Mouse (Mus musculus): ENCODE data around the gene Ankrd7.
A peak's percentile ranks its signal among the peaks of the same experiment; 100 is the strongest.
"Not testable (repeated sequence)": the region's sequence is repeated elsewhere in the genome, so short reads cannot be mapped to it uniquely, and the experiment has no call there.

Ankrd7 gene

DNA sequence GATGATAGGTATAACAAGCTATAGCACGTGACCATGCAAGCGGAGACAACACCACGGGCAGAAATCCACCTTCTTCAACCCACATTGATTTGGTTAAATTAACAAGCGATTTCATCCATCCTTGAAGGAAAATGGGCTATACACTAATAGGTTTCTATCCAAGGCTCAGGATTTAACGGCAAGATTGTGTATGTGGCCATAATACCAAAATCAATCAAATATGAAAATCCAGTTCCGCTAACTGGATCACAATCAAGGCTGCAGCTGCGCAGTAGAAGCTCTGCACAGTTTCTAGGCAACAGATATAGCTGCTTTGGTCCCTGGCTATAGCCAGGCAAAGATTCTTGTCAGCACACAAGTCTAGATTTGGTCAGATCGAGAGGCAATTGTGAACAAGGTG, at the start of gene Ankrd7:
Gene Ankrd7 (plus strand): TSS at position 301 of the 400 bp plus-strand sequence.
- no peak for DNase-seq

DNA sequence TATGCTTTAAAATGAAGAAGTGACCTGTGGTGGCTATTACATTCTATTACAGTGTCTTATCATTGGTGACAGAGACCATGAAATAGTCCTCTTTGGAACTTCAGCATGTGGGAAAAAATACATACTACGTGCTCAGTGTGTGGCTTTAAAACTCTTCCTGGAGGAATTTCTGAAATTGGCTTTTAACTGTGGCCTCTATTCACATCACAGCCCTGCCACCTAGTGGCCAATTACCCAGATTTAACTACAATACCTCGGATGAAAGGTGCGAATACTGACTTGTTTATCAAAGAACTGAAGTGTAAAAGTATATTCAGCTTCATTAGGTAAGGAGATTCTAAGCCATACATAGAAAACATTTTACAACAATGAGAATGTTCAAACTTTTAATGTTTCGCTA, 46.8 kb upstream of the Ankrd7 start:
- peak; percentile 81 for DNase-seq

DNA sequence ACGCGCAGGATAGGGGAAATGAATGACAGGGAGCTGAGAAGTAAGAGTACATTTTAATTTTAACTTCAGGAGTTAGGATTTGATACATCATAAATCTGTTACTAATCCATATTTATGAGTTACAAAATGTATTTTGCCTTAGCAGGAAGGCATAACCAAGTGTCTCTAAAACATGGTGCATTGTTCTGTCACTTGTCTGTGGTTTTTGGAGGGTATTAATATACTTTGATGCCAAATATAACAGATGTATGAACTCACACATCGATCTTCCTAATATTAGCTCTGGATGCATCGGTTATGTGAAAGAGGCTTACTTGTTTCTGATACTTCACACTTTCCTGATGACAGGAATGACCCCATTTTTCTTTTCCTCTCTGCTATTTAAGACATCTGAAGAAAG, 45.9 kb upstream of the Ankrd7 start:
- no peak for DNase-seq

DNA sequence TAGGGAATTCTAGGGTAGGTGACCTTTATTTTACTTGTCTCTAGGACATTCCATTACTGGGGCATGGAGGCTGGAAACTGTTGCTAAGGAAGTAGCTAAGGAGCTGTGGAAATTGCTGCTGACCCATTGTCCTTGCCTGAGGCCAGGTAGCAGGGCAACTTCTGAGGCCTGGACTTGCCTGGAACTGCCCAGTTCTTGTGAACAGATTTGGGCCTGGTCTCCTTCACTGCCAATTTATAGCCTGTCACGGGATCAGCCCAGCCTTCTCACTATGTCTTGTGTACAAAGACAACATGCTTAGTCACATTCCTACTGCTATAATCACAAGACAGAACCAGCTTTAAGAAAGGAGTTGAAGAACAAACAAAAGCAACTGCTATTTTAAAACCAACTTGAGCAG, 43.3 kb upstream of the Ankrd7 start:
- no peak for DNase-seq

DNA sequence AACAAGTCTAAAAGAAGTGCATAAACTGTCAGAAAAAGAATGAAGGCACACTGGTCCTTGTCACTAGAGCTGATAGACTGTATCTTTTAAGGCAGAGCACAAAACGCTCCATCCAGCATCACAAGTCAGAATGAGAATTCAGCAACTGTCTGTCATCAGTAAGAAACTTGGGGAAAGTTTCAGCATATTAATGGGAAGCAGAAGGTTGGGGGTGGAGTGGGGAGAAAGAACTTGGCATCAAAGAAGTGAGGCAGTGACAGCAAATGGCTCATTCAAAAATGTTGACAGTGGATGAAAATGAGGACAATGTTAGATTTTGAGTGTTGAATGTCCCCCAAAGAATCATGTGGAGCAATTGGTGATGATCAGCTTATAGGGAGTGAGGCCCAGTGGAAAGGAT, 33.2 kb upstream of the Ankrd7 start:
- no peak for DNase-seq

DNA sequence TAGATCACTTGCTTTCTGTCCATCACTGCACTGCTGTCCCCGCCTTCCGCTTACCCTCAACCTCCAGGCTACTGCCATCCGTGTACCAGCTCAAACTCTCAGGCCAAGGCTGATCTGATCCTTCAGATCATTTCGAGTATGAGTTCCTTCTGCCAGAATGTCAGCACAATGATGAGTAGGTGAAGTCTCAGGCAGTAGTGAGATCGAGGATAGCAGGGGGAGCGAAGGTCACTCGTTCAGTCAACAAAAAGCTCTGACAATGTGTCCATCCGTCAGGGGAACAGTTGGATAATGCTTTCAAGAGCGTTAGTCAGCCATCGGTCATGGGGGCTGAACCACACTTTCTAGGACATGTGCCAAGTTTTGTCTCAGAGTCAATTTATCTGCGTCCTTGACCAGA, 21.6 kb upstream of the Ankrd7 start:
- DNase-seq: not testable (repeated sequence)

DNA sequence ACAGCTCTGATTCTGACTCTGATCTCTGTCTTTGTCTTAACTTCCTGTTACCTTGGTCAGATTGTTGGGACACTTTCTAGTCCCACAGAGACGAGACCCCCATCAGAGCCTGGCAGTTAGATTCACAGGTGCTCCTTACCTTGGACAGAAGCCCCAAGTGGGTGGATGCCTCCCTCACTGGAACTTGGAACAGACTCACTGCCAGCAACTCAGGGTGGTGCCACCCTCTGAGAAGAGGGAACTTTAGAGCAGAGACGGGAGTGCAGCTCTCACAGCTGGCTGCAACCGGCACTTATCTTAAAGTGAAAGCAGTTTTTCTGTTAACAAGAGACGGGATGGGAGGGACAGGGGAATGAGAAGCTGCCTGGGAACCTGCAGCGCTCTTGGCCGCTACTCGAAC, 20.5 kb upstream of the Ankrd7 start:
- DNase-seq: not testable (repeated sequence)

DNA sequence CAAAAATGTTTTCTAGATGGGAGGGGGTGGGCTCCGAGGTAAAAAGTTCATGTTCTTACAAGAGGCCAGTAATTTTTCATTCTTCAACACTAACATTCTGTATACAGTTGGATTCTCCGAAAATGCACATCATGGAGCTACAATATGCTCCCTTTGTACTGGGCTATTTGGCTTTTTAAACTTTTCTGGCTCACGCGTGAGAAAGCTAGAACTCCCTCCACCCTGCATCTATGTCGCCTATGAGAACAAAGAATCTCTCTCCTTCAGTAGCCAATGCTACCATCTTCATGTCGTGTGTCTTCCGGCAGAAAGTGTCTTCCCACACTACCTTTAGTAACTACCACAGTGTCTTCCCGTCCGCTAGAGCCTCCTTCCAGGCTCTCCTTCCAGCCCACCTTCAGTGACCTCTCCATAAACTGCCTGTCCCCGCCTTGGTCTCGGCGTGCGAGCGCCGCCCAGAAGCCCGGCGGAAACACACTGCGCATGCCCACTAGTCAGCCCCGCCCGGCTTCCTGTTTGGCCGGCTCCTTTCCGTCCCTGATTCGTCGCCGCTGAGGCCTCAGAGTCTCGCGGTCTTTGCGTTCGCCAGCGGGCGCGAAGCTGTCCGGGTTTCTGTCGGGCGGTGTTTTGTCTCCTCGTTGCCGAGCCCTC, 17.9 kb upstream of the Ankrd7 start, which contains the start of gene Lsm8:
Gene Lsm8 (plus strand): TSS at position 529 of the 651 bp plus-strand sequence.
- DNase-seq: peak; percentile 97

DNA sequence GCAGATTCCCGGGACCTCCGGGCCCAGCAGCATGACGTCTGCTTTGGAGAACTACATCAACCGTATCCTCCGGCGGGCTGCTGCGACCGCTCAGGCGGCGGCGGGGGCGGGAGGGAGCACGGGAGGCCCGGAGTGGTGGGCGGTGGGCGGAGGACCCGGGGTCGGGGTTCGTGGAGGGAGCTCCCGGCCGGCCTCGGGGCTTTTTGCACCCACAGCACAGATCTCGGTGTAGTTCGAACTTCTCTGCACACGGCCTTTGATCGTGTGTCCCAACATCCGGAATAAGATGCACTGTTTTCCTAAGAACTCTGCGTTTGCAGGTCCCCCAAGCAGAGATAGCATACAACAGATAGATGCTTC, 17.4 kb upstream of the Ankrd7 start:
- DNase-seq: no peak

DNA sequence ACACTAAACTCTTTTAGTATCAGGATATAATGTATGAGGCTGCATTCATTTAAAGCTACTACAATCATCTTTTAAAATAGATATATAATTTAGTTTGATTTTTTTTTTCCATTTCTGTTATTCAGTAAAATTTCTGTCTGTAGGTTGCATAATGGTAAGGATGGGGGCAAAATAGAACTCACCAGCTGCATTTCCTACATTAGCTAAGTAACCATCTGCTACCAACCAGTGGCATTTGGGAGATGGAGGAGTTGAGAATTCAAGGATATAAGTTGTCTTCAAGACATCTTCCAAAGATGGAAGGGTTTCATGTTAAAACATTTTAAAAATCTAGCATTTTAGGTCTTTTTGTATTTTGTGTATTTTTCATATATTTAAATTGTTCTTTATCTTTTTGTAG, 10.8 kb upstream of the Ankrd7 start:
- no peak for DNase-seq

DNA sequence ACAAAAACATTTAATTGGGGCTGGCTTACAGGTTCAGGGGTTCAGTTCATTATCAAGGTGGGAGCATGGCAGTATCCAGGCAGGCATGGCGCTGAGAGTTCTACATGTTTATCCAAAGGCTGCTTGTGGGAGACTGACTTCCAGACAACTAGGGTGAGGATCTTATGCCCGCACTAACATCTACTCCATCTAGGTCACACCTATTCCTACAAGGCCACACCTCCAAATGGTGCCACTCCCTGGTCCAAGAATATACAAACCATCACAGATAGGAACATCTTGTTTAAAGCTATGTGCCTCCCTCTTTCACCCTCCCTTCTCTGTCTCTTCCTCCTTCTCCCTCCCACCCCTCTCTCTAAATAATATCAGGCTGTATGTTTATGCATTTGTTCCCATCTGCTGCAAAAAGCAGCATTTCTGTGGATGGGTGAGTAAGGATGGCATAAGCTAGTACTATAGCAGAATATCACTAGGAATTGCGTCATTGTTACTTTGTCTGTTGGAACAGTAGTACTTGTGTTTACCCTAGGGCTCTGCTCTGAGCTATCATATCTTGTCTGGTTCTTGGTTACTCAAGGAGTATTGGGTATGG, 9.5 kb upstream of the Ankrd7 start:
- DNase-seq: no peak

DNA sequence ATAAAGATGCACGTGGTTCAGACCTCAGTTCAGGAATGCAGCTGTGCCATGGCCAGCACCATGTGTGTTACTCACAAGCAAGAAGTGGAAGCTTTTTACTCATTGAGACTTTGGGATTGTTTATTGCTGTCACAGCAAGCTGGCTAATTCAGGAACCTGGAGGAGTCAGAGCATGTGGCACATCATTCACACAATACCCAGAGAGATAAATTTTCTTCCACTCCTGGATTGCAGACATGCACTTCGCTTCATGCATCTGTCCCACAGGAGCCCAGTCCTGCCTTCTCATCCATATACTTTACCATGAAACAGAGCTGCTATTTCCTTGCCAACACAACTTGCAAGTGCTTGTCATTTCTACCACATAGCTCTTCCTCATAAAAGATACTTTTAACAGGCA, 22.9 kb downstream of the Ankrd7 start:
- no peak for DNase-seq

DNA sequence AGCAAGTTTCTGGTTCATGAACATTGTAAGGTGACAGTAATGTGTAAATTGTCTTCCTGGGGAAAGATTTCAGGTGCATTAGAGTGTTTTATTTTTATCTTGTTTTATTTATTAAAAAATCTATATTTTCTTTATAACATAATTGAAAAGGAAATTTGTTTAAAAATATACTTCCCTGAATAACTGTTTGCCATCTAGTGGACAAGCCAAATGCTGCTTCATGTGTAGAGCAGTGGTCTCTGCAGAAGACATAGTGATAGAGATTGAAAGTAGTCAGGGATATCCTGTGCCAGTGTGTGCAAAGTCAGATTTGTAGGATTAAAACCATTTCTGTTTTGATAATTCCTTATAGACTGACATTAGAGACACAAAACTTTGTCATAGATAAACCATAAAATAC, 28.0 kb downstream of the Ankrd7 start:
- no peak for DNase-seq

DNA sequence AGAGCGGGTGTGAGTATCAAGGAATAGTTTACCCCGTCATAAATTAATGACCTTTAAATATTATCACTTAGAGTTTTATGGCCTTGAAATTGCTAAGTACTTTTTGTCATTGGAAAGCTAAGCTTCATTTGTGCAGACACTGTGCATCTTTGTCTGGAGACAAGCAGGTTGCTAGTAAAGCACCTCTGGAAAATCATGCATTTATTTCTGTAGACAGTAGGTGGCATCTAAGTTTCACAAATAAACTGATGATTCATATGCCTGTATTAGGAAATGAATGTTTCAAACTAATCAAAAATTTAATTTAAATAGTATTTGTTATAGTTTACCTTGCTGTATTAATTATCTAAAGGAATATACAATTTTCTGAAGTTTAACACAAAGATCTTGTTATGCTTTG, 41.1 kb downstream of the Ankrd7 start:
- no peak for DNase-seq

DNA sequence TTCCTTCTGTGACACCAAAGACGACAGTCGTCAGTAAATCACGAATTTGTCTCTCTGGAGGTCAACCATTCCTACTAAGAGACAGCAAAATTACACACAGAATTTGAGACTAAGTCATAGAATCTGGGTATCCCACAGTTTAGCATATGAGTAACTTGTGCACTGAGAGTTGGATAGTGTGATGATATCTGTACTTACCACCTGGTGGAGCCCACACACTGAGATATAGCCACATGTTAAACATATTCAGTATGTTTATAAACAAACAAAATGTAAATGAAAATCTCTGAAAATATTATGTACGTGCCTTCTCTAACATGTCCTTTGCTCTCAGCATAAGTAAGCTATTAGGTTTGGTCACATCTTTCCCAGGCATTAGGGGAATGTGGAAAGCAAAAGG, 47.1 kb downstream of the Ankrd7 start:
- DNase-seq: no peak

DNA sequence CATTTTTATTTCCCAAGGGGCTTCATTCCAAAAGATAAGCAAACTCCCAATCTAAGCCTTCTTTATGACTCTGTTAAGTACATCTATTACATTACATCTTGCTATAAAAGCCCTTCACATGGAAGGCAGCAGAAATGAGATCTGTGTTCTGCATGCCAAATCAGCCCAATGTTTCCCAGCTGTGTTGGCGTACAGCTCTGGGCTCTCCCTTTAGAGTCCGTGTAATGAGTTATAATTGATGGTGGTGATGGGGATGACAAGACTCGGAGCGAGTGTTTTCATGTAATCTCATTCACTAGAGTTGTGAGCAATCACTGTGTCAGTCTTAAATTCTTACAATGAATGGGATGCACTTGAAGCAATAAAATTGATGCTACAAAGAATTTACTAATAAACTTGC, 49.9 kb downstream of the Ankrd7 start:
- DNase-seq: no peak

DNA sequence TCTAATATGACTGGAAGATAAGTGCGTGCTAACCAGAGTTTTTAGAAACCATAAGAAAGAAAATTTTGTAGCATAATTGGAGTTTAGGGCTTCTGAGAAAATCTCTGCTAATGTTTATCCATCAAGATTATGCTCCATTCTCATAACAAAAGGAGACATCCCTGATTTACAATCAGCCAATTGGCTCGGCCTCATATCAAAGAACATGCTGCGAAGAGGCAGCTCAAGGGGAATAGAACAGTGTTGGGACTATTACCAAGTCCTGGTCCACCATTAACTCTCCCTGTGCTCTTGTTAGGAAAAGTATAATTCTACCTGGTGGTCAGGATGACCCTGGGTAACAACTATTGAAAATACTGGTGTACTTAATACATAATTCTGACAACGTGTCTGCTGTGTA, 50.4 kb downstream of the Ankrd7 start:
- DNase-seq: no peak

Data from right cerebral cortex, postnatal 14 days (tissue).